Mouse (Mus musculus) forebrain, postnatal 0 days (tissue): ENCODE data around the gene Kpna1. TPM values are rescaled to one million over a fixed set of nuclear protein-coding genes. Genes with fewer than 3 reads are reported as not detected.
"Not testable (repeated sequence)": the region's sequence is repeated elsewhere in the genome, so short reads cannot be mapped to it uniquely, and the experiment has no call there.

Source experiments
- ATAC-seq: fragments of 200-750 bp; cut with Nextera tagmentation; 2 replicates; pipeline ENCODE4 v1.8.0; 2017; ENCODE audit warnings: mild to moderate bottlenecking, moderate library complexity
- DNase-seq: peaks from one replicate; pipeline ENCODE4 v3.0.0-alpha.2; 2015
- H3K27ac ChIP-seq: fragments of 300-500 bp; sonication (generic); 2 replicates; pipeline ENCODE4 v1.5.1; 2014; ENCODE audit warnings: low read depth, mild to moderate bottlenecking, antibody characterized with exemption, low read length, moderate library complexity, mixed read lengths
- H3K27me3 ChIP-seq: fragments of 300-500 bp; sonication (generic); 2 replicates; pipeline ENCODE4 v1.6.1; 2014; ENCODE audit warnings: mild to moderate bottlenecking, low read length, mixed read lengths; ENCODE audit not compliant: insufficient read depth
- H3K36me3 ChIP-seq: fragments of 300-500 bp; sonication (generic); 2 replicates; pipeline ENCODE4 v1.6.1; 2014; ENCODE audit warnings: mild to moderate bottlenecking, moderate library complexity; ENCODE audit not compliant: insufficient read depth
- H3K4me1 ChIP-seq: fragments of 300-500 bp; sonication (generic); 2 replicates; pipeline ENCODE4 v1.6.1; 2014; ENCODE audit warnings: antibody characterized with exemption; ENCODE audit not compliant: insufficient read depth
- H3K4me2 ChIP-seq: fragments of 300-500 bp; sonication (generic); 2 replicates; pipeline ENCODE4 v1.6.1; 2014; ENCODE audit warnings: low read depth, mild to moderate bottlenecking, moderate library complexity
- H3K4me3 ChIP-seq: fragments of 300-500 bp; sonication (generic); 2 replicates; pipeline ENCODE4 v1.5.1; 2014; ENCODE audit warnings: low read depth, low read length, mixed read lengths
- H3K9ac ChIP-seq: fragments of 300-500 bp; sonication (generic); 2 replicates; pipeline ENCODE4 v1.6.1; 2014; ENCODE audit warnings: mild to moderate bottlenecking
- H3K9me3 ChIP-seq: fragments of 300-500 bp; sonication (generic); 2 replicates; pipeline ENCODE4 v1.6.1; 2016; ENCODE audit warnings: low read length
- CTCF ChIP-seq: sonication (generic); IDR thresholded peaks from 2 replicates; pipeline ENCODE4 v1.5.1; 2016; ENCODE audit warnings: antibody characterized with exemption, control low read depth, low read depth
- WGBS: fragments of 180-500 bp; shearing (Covaris S2); extraction: QIAGEN DNeasy Blood & Tissue Kit; methylation state at CpG from one replicate; pipeline ENCODE4 v1.1.7; 2014; 5-methylcytosine and 5-hydroxymethylcytosine counted together
- polyA plus RNA-seq: library from polyadenylated mRNA; unstranded; fragments of >200 nt; fragmentation: Nextera tagmentation; extraction: Ambion mirVana; gene quantifications from 2 replicates; pipeline ENCODE4 v1.2.1, GENCODE M21; 2015
- total RNA-seq: library from RNA; depleted of rRNA; stranded (reverse); fragments of >200 nt; gene quantifications from 2 replicates; pipeline ENCODE4 v1.2.3, GENCODE M21; 2014

Kpna1 gene
- total and polyA plus RNA-seq, 2 experiments from 2014 or later, result 59.7 to 97.1 TPM

DNA sequence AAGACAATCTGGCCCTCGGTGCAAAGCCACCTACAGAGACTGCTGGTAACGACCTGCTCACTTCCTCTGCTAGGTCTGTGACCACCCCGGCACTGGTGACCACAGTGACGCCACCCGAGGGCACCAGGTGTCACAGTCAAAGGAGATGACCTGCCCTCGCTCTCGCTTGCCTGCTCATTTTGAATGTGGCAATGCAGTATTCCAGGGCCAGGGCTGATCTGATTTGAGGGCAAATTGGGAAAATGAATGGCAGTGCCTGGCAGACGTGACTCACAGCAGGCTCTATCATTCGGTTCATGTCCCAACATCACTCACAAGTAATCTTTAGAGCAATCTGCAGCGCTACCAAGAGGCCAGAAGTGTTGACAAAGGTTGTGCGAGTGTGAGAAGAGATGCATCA, 77.9 kb downstream of the Kpna1 start:
- ATAC-seq (no peak), DNase-seq (no peak)
- no peaks in the 10 kb centered on the region for H3K27me3 ChIP-seq
- H3K9me3 ChIP-seq, result no peaks in the 10 kb centered on the region
- H3K27ac ChIP-seq, result no peak overlapping the region
- peaks cover 6% of the 10 kb centered on the region for H3K36me3 ChIP-seq
- TF ChIP-seq CTCF, result no peak
- no peak overlapping the region for H3K9ac ChIP-seq
- H3K4me2 ChIP-seq, result no peak overlapping the region
- H3K4me1 ChIP-seq, result no peaks in the 10 kb centered on the region
- WGBS, result 82% methylated on average over 11 of the region's 11 CpGs
- H3K4me3 ChIP-seq, result no peak overlapping the region

DNA sequence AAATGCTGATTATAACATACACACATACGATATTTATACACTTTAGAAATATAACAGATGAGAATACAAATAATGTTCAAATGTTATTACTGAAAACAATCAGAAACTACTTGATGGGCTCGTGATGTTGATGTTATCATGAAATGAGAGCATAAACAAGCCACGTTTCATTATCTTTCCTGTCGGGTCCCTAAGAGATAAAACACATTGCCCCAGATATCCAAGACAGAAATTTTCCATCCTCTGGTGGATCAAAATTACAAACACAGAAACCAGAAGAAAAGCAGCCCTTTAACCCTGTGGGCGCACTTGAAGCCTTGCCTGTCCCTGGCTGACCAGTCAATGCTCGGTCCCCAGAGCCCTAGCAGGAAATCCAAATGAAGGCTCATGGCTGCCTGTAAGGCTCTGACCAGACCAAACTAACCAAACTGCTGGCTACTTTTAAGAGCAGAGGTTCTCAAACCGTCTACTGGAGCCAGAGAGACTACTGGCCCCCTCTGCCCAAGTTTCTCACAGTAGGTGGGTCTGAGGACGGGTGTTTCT, 79.5 kb downstream of the Kpna1 start:
- TF ChIP-seq CTCF, result no peak
- no peaks in the 10 kb centered on the region for H3K27me3 ChIP-seq
- DNase-seq (no peak), ATAC-seq (no peak)
- no peak overlapping the region for H3K27ac ChIP-seq
- H3K4me3 ChIP-seq, result no peak overlapping the region
- H3K4me2 ChIP-seq, result no peak overlapping the region
- H3K9me3 ChIP-seq, result no peaks in the 10 kb centered on the region
- H3K9ac ChIP-seq, result no peak overlapping the region
- no peaks in the 10 kb centered on the region for H3K36me3 ChIP-seq
- WGBS, result 89% methylated on average over 8 of the region's 8 CpGs
- H3K4me1 ChIP-seq, result no peaks in the 10 kb centered on the region

GRCm38 (mm10) chr16:36062534-36062933, 84.0 kb downstream of the Kpna1 start:
- ATAC-seq, result not testable (repeated sequence)
- WGBS, result 77% methylated on average over 1 of the region's 1 CpGs

GRCm38 (mm10) chr16:36063315-36063714, 84.8 kb downstream of the Kpna1 start:
- Histone ChIP-seq H3K4me3 (no peak overlapping the region), H3K4me1 (no peaks in the 10 kb centered on the region), H3K9ac (no peak overlapping the region), H3K36me3 (no peaks in the 10 kb centered on the region), H3K9me3 (no peaks in the 10 kb centered on the region), H3K27me3 (no peaks in the 10 kb centered on the region), H3K27ac (no peak overlapping the region), H3K4me2 (no peak overlapping the region)
- peak; percentile 56 for ATAC-seq
- no peak for TF ChIP-seq CTCF
- no peak for DNase-seq
- WGBS, result 59% methylated on average over 2 of the region's 2 CpGs

More at GRCm38 (mm10) chr16:36062534-36062933, 84.0 kb downstream of the Kpna1 start:
- H3K27me3 ChIP-seq, H3K4me2 ChIP-seq, H3K36me3 ChIP-seq, H3K27ac ChIP-seq, H3K4me3 ChIP-seq, H3K9me3 ChIP-seq, H3K4me1 ChIP-seq, DNase-seq, H3K9ac ChIP-seq: not testable (repeated sequence)

- H3K4me1 ChIP-seq, result peaks cover 6% of the 10 kb centered on the region
- DNase-seq, result no peak
- 84% methylated on average over 5 of the region's 5 CpGs for WGBS
- H3K27me3 ChIP-seq, result no peaks in the 10 kb centered on the region
- H3K9me3 ChIP-seq, result no peaks in the 10 kb centered on the region
- H3K36me3 ChIP-seq, result no peaks in the 10 kb centered on the region
- no peak overlapping the region for H3K4me3 ChIP-seq
- TF ChIP-seq CTCF, result no peak
- ATAC-seq, result no peak
- no peak overlapping the region for H3K27ac ChIP-seq
- H3K9ac ChIP-seq, result no peak overlapping the region
- H3K4me2 ChIP-seq, result no peak overlapping the region
Observed at GRCm38 (mm10) chr16:36064904-36065303, 86.4 kb downstream of the Kpna1 start.

GRCm38 (mm10) chr16:36067694-36068093, 89.1 kb downstream of the Kpna1 start:
- no peak for TF ChIP-seq CTCF
- ATAC-seq (no peak), DNase-seq (no peak)
- Histone ChIP-seq H3K4me3 (no peak overlapping the region), H3K27ac (no peak overlapping the region), H3K9me3 (no peaks in the 10 kb centered on the region), H3K4me1 (peaks cover 16% of the 10 kb centered on the region), H3K36me3 (no peaks in the 10 kb centered on the region), H3K4me2 (no peak overlapping the region), H3K9ac (no peak overlapping the region), H3K27me3 (no peaks in the 10 kb centered on the region)
- WGBS, result 68% methylated on average over 2 of the region's 2 CpGs

- 44% methylated on average over 3 of the region's 3 CpGs for WGBS
- no peak for ATAC-seq
- Histone ChIP-seq H3K27me3 (no peaks in the 10 kb centered on the region), H3K36me3 (no peaks in the 10 kb centered on the region), H3K9me3 (no peaks in the 10 kb centered on the region), H3K4me3 (no peak overlapping the region), H3K4me1 (peaks cover 16% of the 10 kb centered on the region), H3K27ac (no peak overlapping the region), H3K9ac (no peak overlapping the region), H3K4me2 (no peak overlapping the region)
- TF ChIP-seq CTCF, result no peak
- no peak for DNase-seq
Observed at GRCm38 (mm10) chr16:36068356-36068755, 89.8 kb downstream of the Kpna1 start.
